Mouse (Mus musculus) spleen, postnatal 10 days (tissue): ENCODE data around the gene Rps15.

ENCODE experiments used
- DNase-seq, 2 experiments: peaks; one replicate each; pipeline ENCODE4 v3.0.0; 2021 to 2022; ENCODE audit warnings: low spot score in 2 of 2

The Rps15 gene

DNA sequence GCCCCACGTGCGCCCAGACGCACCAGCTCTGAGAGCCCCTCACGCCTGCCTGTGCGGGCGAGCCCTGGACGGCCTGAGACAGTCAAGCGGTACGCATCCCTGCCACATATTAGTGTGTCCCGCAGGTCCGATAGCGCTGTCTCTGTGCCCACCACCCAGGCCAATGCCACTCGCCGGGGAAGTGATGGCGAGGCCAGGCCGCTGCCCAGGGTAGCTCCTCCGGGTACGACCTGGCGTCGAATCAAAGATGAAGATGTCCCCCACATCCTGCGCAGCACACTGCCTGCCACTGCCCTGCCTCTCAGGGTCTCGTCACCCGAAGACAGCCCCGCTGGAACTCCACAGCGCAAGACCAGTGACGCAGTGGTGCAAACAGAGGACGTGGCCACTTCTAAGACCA, 23.1 kb downstream of the Rps15 start:
- DNase-seq, result no peak

GRCm38 (mm10) chr10:80316359-80316781, 24.1 kb downstream of the Rps15 start:
- no peak for DNase-seq

- DNase-seq, result no peak
Observed at GRCm38 (mm10) chr10:80317011-80317410, 24.8 kb downstream of the Rps15 start.

DNA sequence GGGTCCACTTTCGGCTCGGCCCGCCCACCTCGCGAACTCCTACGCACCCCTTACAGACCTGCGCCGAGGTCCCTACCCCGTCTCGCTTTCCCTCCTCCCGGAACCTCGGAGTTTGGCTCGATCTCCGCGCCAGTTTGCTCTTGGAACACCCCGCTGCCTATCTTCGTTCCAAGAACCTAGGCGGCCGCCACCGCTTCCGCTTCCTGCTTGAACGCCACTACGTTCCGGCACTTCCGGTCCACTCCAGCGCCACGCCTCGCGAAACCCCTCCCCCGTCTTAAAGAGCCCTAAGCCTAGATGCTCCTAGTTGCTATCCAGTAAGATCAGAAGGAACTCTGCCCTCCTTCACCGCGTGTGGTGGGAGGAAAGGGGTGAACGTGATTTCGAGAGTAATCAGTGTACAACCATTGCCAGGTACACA, 28.1 kb downstream of the Rps15 start, which contains the start of gene 2310011J03Rik:
Gene 2310011J03Rik, minus strand, starts transcription at position 198 of the 421 bp plus-strand sequence.
- DNase-seq, result peak; percentile 79 to 92

DNA sequence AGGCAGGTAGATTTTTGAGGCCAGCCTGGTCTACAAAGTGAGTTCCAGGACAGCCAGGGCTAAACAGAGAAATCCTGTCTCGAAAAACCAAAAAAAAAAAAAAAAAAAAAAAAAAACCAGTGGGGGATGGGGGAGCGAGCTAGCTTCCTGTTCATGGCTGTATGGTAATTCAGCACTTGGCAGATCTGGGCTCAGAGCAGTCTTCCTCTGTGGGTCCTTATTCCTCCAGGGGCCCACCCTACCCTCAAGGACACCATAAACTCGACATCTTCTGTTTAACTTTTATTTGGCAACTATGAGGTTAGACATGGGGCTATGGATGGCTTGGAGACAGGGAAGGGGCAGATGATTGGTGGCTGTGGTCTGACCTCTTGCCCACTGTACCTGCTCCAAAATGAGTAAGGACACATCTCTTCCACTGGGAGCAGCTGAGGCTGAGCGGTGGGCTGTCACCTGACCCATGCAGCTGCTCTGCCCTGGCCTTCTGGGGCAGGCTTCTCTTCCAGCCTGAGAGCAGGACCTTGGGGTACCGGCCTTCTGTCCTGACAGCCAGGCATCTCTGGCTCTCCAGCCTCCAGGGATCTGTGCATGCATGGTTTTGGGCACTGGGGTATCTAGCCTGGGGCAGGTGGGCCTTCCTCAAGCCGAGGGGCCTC, 28.9 kb downstream of the Rps15 start:
- no peak for DNase-seq

DNA sequence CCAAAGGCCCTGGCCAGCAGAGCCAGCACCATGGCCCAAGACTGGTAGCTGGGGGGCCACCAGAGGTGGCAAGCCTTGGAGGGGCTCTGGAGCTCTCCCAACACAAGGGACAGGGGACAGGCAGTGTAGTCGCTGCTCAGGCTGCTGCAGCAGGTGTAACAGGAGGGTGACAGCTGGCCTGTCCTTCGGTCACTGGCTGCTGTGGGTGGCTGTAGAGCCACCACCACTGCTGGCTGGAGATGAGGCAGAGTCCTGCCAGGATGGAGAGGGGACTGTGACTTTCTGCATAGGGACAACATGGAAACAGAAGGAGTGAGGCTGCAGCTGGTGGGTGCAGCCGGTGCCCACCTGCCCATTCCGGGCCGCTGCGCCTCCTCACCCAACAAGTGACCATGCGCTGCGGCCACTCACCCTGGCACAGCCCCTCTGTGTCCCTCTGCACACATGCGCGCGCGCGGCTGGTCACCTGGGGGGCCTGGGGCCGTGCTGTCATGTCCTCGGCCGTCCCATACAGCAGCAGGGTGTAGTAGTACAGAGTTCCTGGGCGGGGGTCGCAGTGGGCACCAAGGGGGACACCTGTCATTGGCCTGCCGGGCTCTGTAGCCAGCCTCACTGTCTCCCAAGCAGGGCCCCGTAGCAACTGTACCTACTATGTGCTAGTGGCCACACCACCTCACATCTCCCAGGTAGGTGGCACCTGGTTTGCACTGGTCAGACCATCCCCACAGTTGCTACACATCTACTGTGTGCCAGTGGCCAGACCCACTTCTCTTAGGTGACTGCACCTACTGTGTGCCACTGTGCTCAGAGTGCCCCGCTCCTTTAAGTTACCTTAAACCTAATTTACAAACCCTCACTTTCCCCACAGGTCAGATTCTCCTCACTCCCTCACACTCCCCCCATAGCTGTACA, 29.7 kb downstream of the Rps15 start:
- DNase-seq, result no peak

- peak; percentile 47 to 67 for DNase-seq
Observed at GRCm38 (mm10) chr10:80322811-80323211, 30.6 kb downstream of the Rps15 start.

GRCm38 (mm10) chr10:80323261-80324119, 31.2 kb downstream of the Rps15 start:
- peak; percentile 73 to 86 for DNase-seq

DNA sequence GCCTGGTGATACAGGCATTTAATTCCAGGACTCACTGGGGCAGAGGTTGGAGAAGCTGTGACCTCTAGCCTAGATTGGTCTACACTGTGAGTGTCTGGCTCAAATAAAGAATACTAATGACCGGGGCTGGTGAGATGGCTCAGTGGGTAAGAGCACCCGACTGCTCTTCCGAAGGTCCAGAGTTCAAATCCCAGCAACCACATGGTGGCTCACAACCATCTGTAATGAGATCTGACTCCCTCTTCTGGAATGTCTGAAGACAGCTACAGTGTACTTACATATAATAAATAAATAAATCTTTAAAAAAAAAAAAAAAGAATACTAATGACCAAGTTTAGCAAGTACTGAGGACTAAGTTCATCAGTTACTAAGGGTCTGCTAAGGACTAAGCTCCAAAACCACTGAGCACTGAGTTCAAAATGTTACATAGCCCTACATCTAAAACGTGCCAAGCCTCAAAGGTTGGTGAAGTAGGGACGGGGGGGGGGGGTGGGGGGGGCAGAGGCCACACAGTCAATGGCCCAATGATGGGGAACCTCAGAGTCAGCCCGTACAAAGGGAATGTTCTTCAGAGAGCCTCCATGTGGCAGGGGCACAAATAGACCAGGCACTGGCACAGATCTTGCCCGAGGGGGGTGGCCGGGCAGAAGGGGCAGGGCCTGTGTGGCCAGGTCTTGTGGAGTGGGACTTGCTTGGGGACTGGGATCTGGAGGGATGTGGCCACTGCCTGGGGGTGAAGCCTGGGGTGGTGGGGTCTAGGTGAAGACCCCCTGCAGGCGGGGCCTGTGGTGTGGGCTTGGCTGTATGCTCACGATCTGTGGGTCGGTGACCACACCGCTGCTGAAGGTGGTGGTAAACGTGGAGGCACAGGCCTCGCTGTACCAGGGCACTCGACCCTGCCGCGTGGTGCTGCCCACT, 32.1 kb downstream of the Rps15 start:
- no peak for DNase-seq

- no peak for DNase-seq
Observed at GRCm38 (mm10) chr10:80325045-80325444, 32.8 kb downstream of the Rps15 start.

GRCm38 (mm10) chr10:80329273-80330081, 37.2 kb downstream of the Rps15 start, which contains the start of the genes Pcsk4 and Reep6:
Gene Pcsk4, minus strand, starts transcription at chr10:80329498.
Gene Reep6, plus strand, starts transcription at chr10:80329953.
- peak; percentile 92 to 95 for DNase-seq

- DNase-seq, result no peak
Observed at GRCm38 (mm10) chr10:80330084-80330483, 37.8 kb downstream of the Rps15 start.

- DNase-seq, result peak in 1 of 2 experiments; percentile 32
Observed at GRCm38 (mm10) chr10:80330888-80331287, 38.6 kb downstream of the Rps15 start.

GRCm38 (mm10) chr10:80331636-80332524, 39.6 kb downstream of the Rps15 start:
- peak; percentile 55 to 76 for DNase-seq

DNA sequence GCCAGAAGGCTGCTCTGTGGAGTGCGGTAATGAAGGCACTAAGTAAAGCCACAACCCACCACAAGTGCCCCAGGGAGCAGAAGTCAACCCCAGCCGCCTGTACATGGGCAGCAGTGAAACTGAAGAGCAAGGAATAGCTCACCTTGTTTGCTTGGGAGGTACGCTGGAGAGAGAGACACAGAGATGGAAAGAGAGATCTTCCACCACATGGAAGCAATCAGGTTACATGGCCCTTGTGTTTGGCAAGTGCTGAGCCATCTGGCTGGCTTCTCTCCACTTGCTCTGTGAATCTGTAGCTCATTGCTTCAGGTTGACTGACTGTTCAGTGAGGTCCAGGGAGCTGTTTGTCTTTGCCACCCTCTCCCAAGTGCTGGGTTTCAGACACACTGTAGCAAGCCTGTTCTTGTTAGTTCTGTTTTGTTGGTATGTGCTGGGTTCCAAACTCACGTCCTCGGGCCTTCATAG, 40.3 kb downstream of the Rps15 start:
- DNase-seq, result no peak

GRCm38 (mm10) chr10:80336263-80336662, 44.0 kb downstream of the Rps15 start:
- no peak for DNase-seq

DNA sequence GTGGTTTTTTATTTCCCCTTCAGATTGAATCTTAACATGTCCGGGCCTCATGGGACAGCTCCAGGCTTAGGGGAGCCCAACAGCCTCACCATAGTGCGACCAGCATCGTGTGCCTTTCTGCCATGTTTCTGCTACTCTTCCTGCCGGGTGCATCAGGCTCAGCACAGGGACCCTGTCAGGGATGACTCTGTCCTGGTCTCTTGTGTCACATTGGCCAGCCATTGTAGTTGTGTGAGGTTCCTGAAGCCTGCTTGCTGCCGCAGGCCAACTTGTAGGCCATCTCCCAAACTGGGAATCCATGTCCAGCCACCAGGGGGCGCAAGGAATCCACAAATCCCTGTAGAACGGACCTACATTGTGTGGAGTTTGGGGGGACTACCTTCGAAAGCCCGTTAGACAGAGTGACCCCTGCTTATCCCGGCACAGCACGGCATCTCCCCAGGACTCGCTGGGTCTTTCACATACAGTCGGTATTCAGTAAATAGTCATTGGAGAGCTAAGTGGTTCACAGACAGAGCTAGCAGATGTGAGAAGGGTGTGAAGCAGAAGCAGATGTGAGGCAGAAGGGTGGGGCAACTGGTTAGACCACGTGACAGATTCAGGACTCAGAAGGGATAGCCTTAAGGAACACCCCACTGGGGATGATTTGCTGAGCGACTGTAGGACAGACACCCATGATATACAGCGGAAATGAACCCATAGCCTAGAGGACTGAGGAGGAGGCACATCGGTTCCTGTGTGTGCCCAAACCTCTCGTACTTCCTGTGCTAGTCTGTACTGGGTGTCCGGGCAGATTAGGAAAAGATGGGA, 47.9 kb downstream of the Rps15 start:
- peak; percentile 92 to 93 for DNase-seq

DNA sequence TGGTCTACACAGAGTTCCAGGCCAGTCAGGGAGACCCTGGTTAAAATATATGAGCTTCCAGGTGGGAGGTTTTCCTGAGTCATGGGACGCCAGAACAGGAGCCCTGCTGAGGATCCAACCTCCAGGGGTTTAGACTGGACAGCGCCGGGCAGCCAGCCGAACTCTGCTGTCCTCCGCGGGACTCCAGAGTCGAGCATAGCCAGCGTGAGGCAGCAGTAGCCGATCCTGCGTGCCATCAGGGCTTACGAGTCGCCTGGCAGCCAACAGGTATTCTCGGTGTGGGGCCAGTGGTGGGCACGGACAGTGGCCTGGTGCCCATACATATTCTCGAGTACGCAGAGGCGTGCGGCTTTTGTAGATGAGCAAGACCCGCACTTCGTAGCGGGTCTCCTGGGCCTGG, 48.8 kb downstream of the Rps15 start:
- no peak for DNase-seq
